Mouse (Mus musculus) left cerebral cortex, adult 11 months (tissue): ENCODE results near the gene Prdm16.

Experiments
- DNase-seq: peaks from one replicate; pipeline ENCODE4 v3.0.0; 2022; ENCODE audit warnings: low spot score

Prdm16 gene

DNA sequence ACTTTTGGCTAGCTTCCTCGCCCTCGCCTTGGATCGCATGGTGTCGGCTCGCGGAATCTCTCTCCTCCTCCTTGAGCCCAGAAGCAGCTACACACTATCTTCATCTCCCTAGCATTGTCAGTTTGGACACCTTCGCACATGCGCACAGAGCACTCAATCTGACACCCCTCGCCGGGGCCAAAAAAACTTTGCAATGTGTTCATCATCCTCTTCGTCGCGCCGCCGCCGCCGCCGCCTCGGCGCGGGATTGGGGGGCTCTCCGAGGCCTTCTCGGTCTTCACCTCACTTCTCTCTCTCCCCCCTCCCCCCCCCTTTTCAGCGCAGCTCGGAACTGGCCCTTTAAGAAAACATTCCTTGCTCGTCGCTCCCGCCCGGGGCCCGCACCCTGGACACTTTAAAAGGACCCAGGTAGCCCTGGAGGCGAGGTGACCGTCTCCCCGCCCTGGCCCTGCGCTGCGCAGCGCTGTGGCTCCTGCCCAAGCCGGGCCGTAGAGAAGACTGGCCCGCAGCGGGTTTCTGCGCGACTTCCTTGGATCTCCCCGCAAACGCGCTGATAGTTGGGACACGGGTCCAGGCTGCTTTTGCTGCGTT, at the start of gene Prdm16:
Prdm16 (minus strand) TSS at position 153 of the 591 bp plus-strand sequence.
- DNase-seq, result no peak

- DNase-seq, result no peak
Observed at GRCm38 (mm10) chr4:154683068-154683752, 46.5 kb upstream of the Prdm16 start.

- no peak for DNase-seq
Observed at GRCm38 (mm10) chr4:154682311-154682710, 45.6 kb upstream of the Prdm16 start.

GRCm38 (mm10) chr4:154675441-154676000, 38.8 kb upstream of the Prdm16 start:
- DNase-seq, result no peak

DNA sequence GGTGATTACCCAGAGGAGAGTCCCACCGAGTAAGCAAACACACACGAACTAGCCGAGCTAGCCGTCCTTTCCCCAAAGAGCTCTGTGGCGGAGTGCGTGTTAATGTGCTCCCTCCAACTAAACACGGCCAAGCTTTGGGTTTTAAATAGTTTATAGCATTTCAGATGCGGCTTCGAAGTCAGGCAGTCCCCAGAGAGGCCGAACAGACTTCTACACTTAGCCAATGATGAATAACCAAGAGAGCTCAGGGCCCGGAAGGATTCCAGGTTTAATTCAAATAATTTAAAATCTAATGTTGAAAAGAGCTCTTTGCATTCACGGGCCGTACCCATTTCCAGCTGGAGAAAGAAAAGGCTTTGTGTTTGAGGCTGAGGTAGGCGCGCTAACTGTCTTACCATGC, 38.3 kb upstream of the Prdm16 start:
- DNase-seq, result no peak

- peak; percentile 11 for DNase-seq
Observed at GRCm38 (mm10) chr4:154674541-154674940, 37.9 kb upstream of the Prdm16 start.

DNA sequence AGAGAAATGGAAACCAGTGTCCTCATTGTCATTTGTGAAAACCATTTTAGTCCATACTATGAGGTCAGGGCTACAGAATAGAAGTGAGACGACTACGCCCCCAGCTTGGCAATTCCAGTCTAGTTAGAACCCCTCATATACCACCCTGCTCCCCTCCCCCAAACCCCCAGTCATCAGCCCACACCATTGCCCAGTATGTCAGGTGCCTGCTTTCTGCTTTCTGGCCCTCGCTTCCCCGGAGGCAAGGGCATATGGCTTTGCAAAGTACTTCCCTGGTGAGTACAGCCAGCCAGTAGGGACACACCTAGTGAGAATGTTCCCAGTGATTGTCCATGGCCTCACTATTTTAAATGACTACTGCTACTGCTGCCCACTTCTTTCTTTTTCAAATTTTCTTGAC, 37.3 kb upstream of the Prdm16 start:
- DNase-seq, result no peak

GRCm38 (mm10) chr4:154672027-154672426, 35.4 kb upstream of the Prdm16 start:
- DNase-seq, result no peak

DNA sequence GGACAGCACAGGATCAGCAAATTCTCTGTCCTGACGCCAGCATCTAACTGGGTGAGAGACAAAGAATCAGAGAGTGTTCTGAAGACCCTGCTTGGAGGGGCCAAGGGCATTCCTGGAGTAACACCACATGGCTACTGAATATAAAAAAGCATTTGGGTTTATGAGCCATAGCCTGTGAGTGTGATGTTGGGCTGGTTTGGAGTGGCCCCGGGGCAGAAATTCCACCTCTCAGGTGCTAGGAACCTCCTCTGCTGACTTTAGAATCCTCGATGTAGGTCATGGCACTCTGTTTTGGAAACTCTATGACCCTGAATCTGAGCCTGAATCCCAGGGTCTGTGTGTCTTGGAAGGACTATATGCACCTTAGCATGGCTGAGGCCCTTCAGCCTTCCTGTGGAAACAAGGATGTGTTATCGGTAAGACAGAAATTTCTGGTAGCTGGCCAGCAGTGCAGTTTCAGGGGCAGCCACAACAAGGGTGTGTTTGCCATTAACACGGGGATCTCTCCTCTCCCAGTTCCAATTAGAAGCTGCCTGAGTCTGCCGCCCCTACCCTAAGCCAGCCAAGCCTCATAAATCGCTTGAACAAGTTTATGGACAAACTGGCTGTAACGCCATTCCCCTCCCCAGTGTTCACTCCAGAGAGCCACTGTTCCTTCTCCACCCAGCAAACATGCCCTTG, 34.7 kb upstream of the Prdm16 start:
- DNase-seq, result no peak

GRCm38 (mm10) chr4:154667767-154668166, 31.1 kb upstream of the Prdm16 start, which contains the start of gene Actrt2:
TSS of gene Actrt2 (minus strand) at chr4:154667867.
- no peak for DNase-seq

- DNase-seq, result no peak
Observed at GRCm38 (mm10) chr4:154662681-154663215, 26.1 kb upstream of the Prdm16 start.

DNA sequence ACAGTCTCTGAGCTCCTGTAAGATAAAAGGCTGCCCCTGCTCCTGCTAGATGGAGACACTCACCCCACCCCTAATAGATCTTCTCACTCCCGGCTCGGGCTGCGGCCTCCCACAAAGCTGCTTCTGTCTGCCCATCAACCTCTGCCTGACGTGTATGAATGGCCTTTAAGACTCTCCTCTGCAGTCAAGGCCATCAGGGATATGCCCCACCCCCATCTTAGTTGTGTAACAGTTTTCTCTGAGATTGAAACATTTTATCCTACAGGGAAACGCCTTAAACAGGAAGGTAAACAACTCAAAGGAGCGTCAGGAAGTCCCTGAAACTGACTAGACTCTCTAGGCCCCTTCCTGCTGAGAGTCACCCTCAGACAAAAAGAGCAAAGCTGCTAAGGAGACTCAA, 24.6 kb upstream of the Prdm16 start:
- no peak for DNase-seq

- DNase-seq, result no peak
Observed at GRCm38 (mm10) chr4:154660025-154660424, 23.4 kb upstream of the Prdm16 start.

- no peak for DNase-seq
Observed at GRCm38 (mm10) chr4:154655134-154655910, 18.6 kb upstream of the Prdm16 start.

DNA sequence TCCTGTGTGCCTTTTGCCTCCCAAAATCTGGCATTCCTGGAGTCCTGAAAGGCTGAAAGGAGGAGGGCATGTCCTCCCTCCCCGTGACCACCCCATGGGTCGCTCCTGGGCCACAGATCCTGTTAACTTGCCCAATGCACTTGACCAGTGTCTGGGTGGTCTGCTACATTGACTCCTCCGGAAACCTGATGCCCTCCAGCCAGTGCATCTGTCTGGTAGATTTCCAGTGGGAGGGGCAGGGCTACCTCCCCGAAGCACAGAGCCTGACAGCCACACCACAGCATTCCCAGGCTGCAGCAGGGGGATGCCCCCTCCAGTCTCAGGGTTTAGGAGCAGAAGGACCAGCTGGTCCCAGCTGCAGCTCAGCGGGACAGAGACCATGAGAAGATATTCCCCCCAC, 15.8 kb upstream of the Prdm16 start:
- no peak for DNase-seq

GRCm38 (mm10) chr4:154649083-154649747, 12.5 kb upstream of the Prdm16 start:
- no peak for DNase-seq

DNA sequence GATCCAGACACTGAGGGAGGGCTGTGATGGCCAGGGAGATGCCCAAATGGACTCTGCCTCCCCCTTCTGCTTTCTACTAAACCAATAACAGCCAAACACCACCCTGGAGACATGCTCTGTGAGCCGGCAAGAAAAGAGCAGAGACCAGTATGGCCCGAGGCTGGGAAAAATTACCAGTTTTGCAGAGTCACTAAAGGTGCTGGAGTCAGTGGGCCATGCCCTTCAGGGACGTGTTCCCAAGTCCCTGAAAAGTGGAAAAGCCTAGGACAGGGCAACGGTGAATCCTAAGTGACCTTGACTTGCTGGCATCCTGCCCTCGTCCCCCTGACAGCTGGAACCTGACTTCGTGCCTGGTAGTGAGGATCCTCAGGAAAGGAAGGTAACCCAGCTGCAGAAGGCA, 5.8 kb upstream of the Prdm16 start:
- no peak for DNase-seq

DNA sequence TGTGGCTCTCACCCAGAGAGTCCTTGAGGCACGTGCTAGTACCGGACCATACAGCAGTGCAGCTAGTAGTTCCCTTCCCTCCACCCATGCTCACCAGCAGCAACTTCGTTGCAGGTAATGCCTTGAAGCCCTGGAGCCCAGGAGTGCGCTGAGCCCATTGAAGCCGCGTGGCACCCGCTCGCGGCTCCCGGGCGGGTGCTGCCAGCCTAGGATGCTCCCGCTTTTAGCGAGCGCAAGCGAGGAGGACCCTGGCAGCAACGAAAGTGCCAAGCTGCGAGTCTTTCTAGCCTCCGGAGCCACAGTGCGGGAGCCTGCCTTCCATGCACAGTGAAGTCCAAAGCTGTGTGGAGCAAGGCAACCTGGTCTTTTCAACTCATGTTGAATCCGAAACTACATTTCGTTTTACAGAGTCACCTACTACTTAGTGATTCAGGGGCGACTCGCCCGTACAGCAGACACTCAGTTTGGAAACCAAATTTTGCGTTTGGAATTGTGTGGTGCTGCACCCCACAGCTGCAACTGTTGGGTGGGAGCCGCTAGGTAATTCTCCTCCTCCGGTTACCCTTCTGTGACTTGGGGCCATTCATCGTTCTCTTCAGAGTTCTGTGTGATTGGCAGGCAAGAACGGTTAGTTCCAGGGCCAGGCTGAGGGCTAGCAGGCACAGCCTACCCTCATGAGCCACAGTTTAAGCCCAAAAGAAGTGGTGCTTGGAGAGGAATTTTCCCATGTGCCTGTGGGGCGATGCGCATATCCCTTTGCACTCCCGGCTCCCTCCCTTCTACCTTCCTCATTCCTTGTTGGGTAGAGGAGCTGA, 4.8 kb upstream of the Prdm16 start:
- no peak for DNase-seq

DNA sequence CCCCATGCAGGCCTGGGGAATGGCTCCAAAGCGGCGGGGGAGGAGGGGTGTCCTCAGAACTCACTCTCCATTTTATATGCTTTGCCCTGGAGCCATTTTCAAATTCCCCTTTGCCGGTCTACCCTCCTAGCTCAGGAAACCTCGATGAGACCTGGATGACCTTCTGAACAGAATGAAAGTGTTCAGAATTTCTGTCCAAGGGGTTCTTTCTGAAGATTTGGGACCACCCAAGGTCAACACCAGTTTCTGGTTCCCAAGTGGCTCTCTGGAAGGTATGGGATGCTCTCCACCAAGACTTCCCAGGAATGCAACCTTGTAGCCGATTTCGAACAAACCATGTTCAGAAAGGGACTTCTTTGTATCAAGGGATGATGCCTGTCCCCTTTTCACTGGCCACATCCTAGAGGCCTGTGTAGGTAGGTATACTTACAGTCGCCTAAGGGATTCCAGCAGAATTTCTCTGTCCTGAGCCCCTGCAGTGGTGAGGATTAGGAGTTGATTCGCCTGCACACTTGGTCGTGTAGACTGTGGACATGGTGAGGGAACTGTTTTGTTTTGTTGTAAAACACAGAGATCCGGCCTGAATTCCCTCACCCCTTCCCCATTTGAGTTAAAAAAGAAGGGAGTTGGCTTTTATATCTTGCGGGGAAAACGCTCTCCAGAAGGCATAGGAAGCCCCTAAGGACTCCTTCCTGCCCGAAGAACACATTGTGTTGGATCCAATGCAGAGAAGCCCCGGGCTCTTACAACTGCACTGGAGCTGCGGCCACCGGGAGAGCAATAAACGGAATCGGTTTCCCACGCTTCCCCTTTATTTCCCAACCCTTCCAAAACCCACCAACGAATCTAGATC, 4.0 kb upstream of the Prdm16 start:
- no peak for DNase-seq
